Comparison of ENCODE assay signal across 15 mouse cellular contexts in the genomic region with DNA sequence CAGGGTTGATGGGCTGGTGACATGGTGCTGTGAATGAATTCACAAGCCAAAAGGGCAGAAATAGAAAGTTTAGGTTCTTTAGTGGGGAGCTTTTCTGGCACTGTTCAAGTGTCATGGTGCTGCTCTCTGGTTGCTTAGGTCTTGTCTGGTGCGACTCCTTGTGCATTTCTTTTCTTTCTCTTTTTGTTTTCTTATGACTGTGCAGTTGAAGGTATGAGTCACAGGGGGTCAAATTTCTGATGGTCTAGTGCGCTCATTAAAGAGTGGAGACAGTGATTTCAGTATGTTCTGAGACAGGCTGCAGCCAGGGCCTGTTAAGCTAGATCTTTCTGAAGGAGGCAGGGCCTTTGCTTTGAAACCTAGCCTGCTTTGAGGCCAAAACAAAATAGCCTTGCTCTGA. TPM values are rescaled to one million over a fixed set of nuclear protein-coding genes. Genes with fewer than 3 reads are reported as not detected.
DNase-seq lines count a peak whose midpoint lies in the region; ATAC-seq and TF ChIP-seq lines count a peak whose summit lies in the region.
"Had no signal": no experiment of that assay in that cellular context is flagged by ENCODE, and none has a peak within 500 bp of the region (broad histone marks: within the 10 kb centered on the region; RNA-seq: fewer than 3 reads in every experiment).

No protein-coding gene starts in this region.

- no peak for TF ChIP-seq CTCF in kidney, postnatal 0 days (IDR thresholded peaks at IDR 0.05; ENCODE audit: low read depth)

- no peaks in the 10 kb centered on the region for H3K27me3 ChIP-seq in kidney, postnatal 0 days (ENCODE audit: insufficient read depth, low read length)
- H3K27me3 ChIP-seq in forebrain, embryonic 16.5 days (replicated peaks; ENCODE audit: control insufficient read depth, insufficient read depth, low read length), result no peaks in the 10 kb centered on the region
- no peaks in the 10 kb centered on the region for H3K27me3 ChIP-seq in midbrain, embryonic 14.5 days (ENCODE audit: control insufficient read depth, insufficient read depth, low read length)
- H3K27me3 ChIP-seq: stomach, embryonic 15.5 days had no signal

- H3K4me1 ChIP-seq in kidney, postnatal 0 days (replicated peaks; ENCODE audit: insufficient read depth, low read length), result peaks cover 5% of the 10 kb centered on the region; the same call in 1 of the 2 replicates
- peaks cover 21% of the 10 kb centered on the region for H3K4me1 ChIP-seq in forebrain, embryonic 16.5 days (replicated peaks; ENCODE audit: control insufficient read depth, insufficient read depth, low read length)
- H3K4me1 ChIP-seq in midbrain, embryonic 14.5 days (ENCODE audit: control insufficient read depth, insufficient read depth, low read length), result peaks cover 19% of the 10 kb centered on the region

- WGBS in kidney, postnatal 0 days, result 35% methylated on average over 2 of the region's 2 CpGs
- WGBS in forebrain, embryonic 16.5 days, result 58% methylated on average over 2 of the region's 2 CpGs
- 85% methylated on average over 2 of the region's 2 CpGs for WGBS in midbrain, embryonic 14.5 days

- H3K36me3 ChIP-seq in kidney, postnatal 0 days (ENCODE audit: insufficient read depth, low read length), result no peaks in the 10 kb centered on the region
- no peaks in the 10 kb centered on the region for H3K36me3 ChIP-seq in forebrain, embryonic 16.5 days (ENCODE audit: control insufficient read depth, insufficient read depth)
- H3K36me3 ChIP-seq in midbrain, embryonic 14.5 days (ENCODE audit: control insufficient read depth, insufficient read depth, low read length), result no peaks in the 10 kb centered on the region
- H3K36me3 ChIP-seq: liver, embryonic 15.5 days; stomach, embryonic 15.5 days had no signal

- no peaks in the 10 kb centered on the region for H3K9me3 ChIP-seq in kidney, postnatal 0 days (replicated peaks; ENCODE audit: low read length)
- no peaks in the 10 kb centered on the region for H3K9me3 ChIP-seq in forebrain, embryonic 16.5 days (ENCODE audit: control insufficient read depth, low read length)
- H3K9me3 ChIP-seq in midbrain, embryonic 14.5 days (ENCODE audit: control insufficient read depth, low read length), result no peaks in the 10 kb centered on the region
- H3K9me3 ChIP-seq: liver, embryonic 15.5 days; stomach, embryonic 15.5 days had no signal

- no peak overlapping the region for H3K27ac ChIP-seq in kidney, postnatal 0 days
- no peak overlapping the region for H3K27ac ChIP-seq in forebrain, embryonic 16.5 days (ENCODE audit: low read length)
- no peak overlapping the region for H3K27ac ChIP-seq in midbrain, embryonic 14.5 days (replicated peaks; ENCODE audit: low read depth, low read length)
- H3K27ac ChIP-seq: layer of hippocampus, adult 2 months; liver, embryonic 15.5 days; stomach, embryonic 15.5 days had no signal

- DNase-seq in kidney, postnatal 0 days (ENCODE audit: low spot score), result peak; percentile 10
- DNase-seq in kidney, adult 9 months, result no peak
- DNase-seq in MN1 (ENCODE audit: low spot score), result peak; percentile 30
- DNase-seq in midbrain, embryonic 14.5 days, result no peak
- no peak for DNase-seq in heart, adult 18-20 months
- DNase-seq in urinary bladder, adult 18-20 months (ENCODE audit: low spot score in 2 of 2), result no peak
- DNase-seq: adrenal gland, postnatal 25 days; cerebellum, adult 9-11 months; gastrocnemius, postnatal 36 days; heart, postnatal 14 days had no signal

- H3K4me2 ChIP-seq in kidney, postnatal 0 days (ENCODE audit: low read length), result no peak overlapping the region
- peak overlapping the region; percentile 16 for H3K4me2 ChIP-seq in forebrain, embryonic 16.5 days (ENCODE audit: low read length)
- H3K4me2 ChIP-seq in midbrain, embryonic 14.5 days (ENCODE audit: low read length), result peak overlapping the region; percentile 71

- H3K9ac ChIP-seq in kidney, postnatal 0 days (ENCODE audit: low read depth, low read length), result no peak overlapping the region
- H3K9ac ChIP-seq in forebrain, embryonic 16.5 days (replicated peaks; ENCODE audit: low read depth, low read length), result no peak overlapping the region
- H3K9ac ChIP-seq in midbrain, embryonic 14.5 days (replicated peaks; ENCODE audit: low read length), result no peak overlapping the region
- H3K9ac ChIP-seq: liver, embryonic 15.5 days; stomach, embryonic 15.5 days had no signal

- H3K4me3 ChIP-seq in kidney, postnatal 0 days (replicated peaks; ENCODE audit: low read depth, low read length), result no peak overlapping the region
- H3K4me3 ChIP-seq in forebrain, embryonic 16.5 days (replicated peaks; ENCODE audit: low read length), result no peak overlapping the region
- no peak overlapping the region for H3K4me3 ChIP-seq in midbrain, embryonic 14.5 days (replicated peaks; ENCODE audit: low read depth, low read length)
- H3K4me3 ChIP-seq: layer of hippocampus, adult 2 months; stomach, embryonic 15.5 days had no signal

- no peak for ATAC-seq in kidney, postnatal 0 days (replicated peaks; ENCODE audit: low FRiP score, low read depth)
- ATAC-seq in forebrain, embryonic 16.5 days, result no peak
- ATAC-seq in midbrain, embryonic 14.5 days (ENCODE audit: low FRiP score, low TSS enrichment), result no peak
- ATAC-seq in megakaryocyte-erythroid progenitor cell, adult 5-6 weeks (replicated peaks; ENCODE audit: low FRiP score, low TSS enrichment, poor library complexity, severe bottlenecking), result no peak

RNA-seq across cellular contexts. Expression of gene Alms1, which starts 2.8 kb away (rescaled TPM):
- polyA plus RNA-seq in kidney, postnatal 0 days (2015; fragmentation: Nextera tagmentation; extraction: Ambion mirVana), result 1.6 and 2.0 TPM in 2 replicates
- polyA plus RNA-seq in forebrain, embryonic 16.5 days (2015; fragmentation: Nextera tagmentation; extraction: Ambion mirVana), result 4.8 and 6.2 TPM in 2 replicates
- 6.1 and 6.7 TPM in 2 replicates for polyA plus RNA-seq in midbrain, embryonic 14.5 days (2014; fragmentation: Nextera tagmentation; extraction: Ambion mirVana)
- total RNA-seq in heart, adult 18-20 months (2021), result 1 to 10 TPM; 1.8 to 2.2 TPM
- total RNA-seq in megakaryocyte-erythroid progenitor cell, adult 5-6 weeks (2014; fragmentation: Nextera tagmentation), result 39.1 and 40.7 TPM in 2 replicates
- 25.4 and 25.5 TPM in 2 replicates for total RNA-seq in megakaryocyte-erythroid progenitor cell, adult 5-6 weeks (2017)

Comparison
In these comparisons a context has a peak if more than half of its experiments do, and no peak if none do; other contexts are left out.
1. DNase-seq: peak in kidney, postnatal 0 days (single experiment) and MN1 (single experiment); none in kidney, adult 9 months (single experiment), midbrain, embryonic 14.5 days (single experiment), heart, adult 18-20 months (0 of 2) and urinary bladder, adult 18-20 months (0 of 2).